Mouse (Mus musculus) bone marrow macrophage, adult 2 months (primary cell): ENCODE results near the gene Sema5a. TPM values are rescaled to one million over a fixed set of nuclear protein-coding genes. Genes with fewer than 3 reads are reported as not detected.

Experiments used
- H3K27ac ChIP-seq: 2 replicates; pipeline ENCODE4 v1.5.1; 2012; ENCODE audit warnings: low read depth, low read length; ENCODE audit not compliant: insufficient read depth
- H3K4me1 ChIP-seq: 2 replicates; pipeline ENCODE4 v1.6.1; 2012; ENCODE audit warnings: low read length; ENCODE audit not compliant: control insufficient read depth, insufficient read depth
- H3K4me3 ChIP-seq: 2 replicates; pipeline ENCODE4 v1.5.1; 2012; ENCODE audit warnings: mild to moderate bottlenecking, low read length, moderate library complexity; ENCODE audit not compliant: insufficient read depth
- CTCF ChIP-seq: IDR thresholded peaks from 2 replicates; pipeline ENCODE4 v1.5.1; 2012; ENCODE audit warnings: low read depth, mild to moderate bottlenecking, low read length, moderate library complexity
- POLR2A ChIP-seq: IDR thresholded peaks from 2 replicates; pipeline ENCODE4 v1.6.1; 2012; ENCODE audit warnings: mild to moderate bottlenecking, low read depth, low read length, borderline replicate concordance
- polyA plus RNA-seq: library from polyadenylated mRNA; stranded (reverse); fragments of >200 nt; gene quantifications from 2 replicates; pipeline ENCODE4 v1.2.4, GENCODE M21; 2012; ENCODE audit not compliant: missing spikeins, insufficient read depth, insufficient read length

The Sema5a gene
- polyA plus RNA-seq, 1 experiment = not detected

GRCm38 (mm10) chr15:32245837-32246670, 1.4 kb downstream of the Sema5a start:
- Histone ChIP-seq H3K4me3 (peak overlapping the region; percentile 64), H3K4me1 (no peaks in the 10 kb centered on the region; the same call in 1 of the 2 replicates), H3K27ac (no peak overlapping the region)
- TF ChIP-seq POLR2A = no peak
- TF ChIP-seq CTCF = peak; percentile 95

DNA sequence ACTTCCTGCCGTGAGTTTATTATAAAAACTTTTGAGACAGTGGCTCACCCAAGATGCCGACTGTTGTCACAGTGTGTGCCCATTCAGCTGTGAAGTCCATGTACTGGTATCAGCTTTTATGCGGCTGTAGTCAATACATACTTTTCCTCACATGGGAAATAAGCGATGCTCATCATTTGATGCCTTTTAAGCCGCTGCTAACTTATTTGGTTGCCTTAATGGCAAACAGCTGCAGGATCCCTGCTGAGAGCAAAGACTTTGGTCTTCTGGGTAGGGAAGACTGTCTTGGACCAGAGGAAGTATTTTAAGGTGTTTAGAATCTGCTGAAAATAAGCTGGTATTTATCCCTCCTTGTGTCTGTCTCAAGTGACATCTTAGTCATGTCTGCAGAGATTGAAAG, 2.7 kb downstream of the Sema5a start:
- Histone ChIP-seq H3K27ac (no peak overlapping the region), H3K4me1 (no peaks in the 10 kb centered on the region; the same call in 1 of the 2 replicates), H3K4me3 (no peak overlapping the region)
- TF ChIP-seq CTCF (no peak), POLR2A (no peak)

GRCm38 (mm10) chr15:32254806-32255205, 10.2 kb downstream of the Sema5a start:
- H3K27ac ChIP-seq = no peak overlapping the region
- no peaks in the 10 kb centered on the region for H3K4me1 ChIP-seq
- TF ChIP-seq POLR2A = no peak
- TF ChIP-seq CTCF = no peak
- no peak overlapping the region for H3K4me3 ChIP-seq

GRCm38 (mm10) chr15:32257340-32257739, 12.7 kb downstream of the Sema5a start:
- Histone ChIP-seq H3K27ac (no peak overlapping the region), H3K4me1 (no peaks in the 10 kb centered on the region), H3K4me3 (no peak overlapping the region)
- TF ChIP-seq POLR2A (no peak), CTCF (no peak)

GRCm38 (mm10) chr15:32257886-32258319, 13.3 kb downstream of the Sema5a start:
- Histone ChIP-seq H3K4me3 (no peak overlapping the region), H3K4me1 (no peaks in the 10 kb centered on the region), H3K27ac (no peak overlapping the region)
- TF ChIP-seq CTCF (no peak), POLR2A (no peak)

- no peak overlapping the region for H3K4me3 ChIP-seq
- H3K4me1 ChIP-seq = no peaks in the 10 kb centered on the region
- H3K27ac ChIP-seq = no peak overlapping the region
- TF ChIP-seq POLR2A (no peak), CTCF (no peak)
Measured at GRCm38 (mm10) chr15:32259362-32260096, 14.9 kb downstream of the Sema5a start.

- peaks cover 3% of the 10 kb centered on the region; the same call in 1 of the 2 replicates for H3K4me1 ChIP-seq
- no peak for TF ChIP-seq CTCF
- TF ChIP-seq POLR2A = no peak
- no peak overlapping the region for H3K4me3 ChIP-seq
- no peak overlapping the region for H3K27ac ChIP-seq
Measured at GRCm38 (mm10) chr15:32260942-32261341, 16.3 kb downstream of the Sema5a start.

DNA sequence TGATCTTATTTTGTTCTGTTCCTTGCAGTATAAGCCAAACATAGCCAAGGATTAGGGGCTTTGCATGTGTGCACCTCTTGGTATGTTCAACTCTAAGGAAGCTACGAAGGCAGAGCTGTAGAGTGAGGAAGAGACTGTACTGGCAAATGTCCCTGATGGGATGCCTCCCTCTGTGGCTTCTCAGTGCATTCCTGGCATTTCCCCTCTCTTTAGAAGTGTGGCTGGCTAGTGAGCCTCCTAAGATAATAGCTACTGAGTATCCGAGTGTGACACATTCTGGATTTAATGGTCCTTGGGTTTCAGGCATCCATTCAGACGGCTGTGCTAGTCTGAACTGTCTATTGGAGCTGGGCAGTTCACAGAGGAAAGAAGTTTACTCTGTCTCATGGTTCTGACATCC, 19.0 kb downstream of the Sema5a start:
- Histone ChIP-seq H3K4me3 (no peak overlapping the region), H3K4me1 (peaks cover 3% of the 10 kb centered on the region; the same call in 1 of the 2 replicates), H3K27ac (no peak overlapping the region)
- TF ChIP-seq POLR2A = no peak
- TF ChIP-seq CTCF = no peak

DNA sequence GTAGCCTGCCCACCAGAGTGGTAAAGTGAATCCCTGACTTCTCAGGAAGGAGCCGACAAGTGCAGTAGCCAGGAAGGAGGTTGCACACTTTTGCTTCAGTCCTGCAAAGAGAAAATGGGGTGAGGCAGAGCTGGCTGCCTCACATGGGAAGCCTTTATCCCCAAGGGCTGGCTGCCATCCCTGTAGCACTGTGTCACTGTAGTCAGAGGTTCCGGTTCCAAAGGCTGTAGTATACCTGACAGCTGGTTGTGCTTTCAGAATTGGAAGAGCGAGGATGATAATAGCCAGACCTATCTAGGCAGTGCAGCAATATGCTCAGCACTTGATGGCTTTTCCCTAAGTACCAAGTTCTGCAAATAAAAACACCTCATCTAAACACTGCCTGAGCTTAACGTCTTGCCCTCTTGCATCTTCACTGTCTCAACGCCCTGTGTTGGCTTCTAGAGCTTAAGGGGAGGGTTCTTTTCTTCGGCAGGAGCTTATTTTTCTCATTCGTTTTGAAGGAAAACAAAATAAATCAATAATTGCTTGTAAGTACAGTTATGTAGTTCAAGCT, 20.3 kb downstream of the Sema5a start:
- TF ChIP-seq POLR2A (no peak), CTCF (no peak)
- Histone ChIP-seq H3K4me3 (no peak overlapping the region), H3K4me1 (peaks cover 3% of the 10 kb centered on the region; the same call in 1 of the 2 replicates), H3K27ac (no peak overlapping the region)
